Mouse (Mus musculus) megakaryocyte, adult 5-6 weeks (primary cell): ENCODE measurements around the gene Nrgn. TPM values are rescaled to one million over a fixed set of nuclear protein-coding genes. Genes with fewer than 3 reads are reported as not detected.

Experiments
- ATAC-seq: 2 replicates; pipeline ENCODE4 v1.8.0; 2016; ENCODE audit warnings: mild to moderate bottlenecking, inconsistent platforms; ENCODE audit not compliant: poor library complexity, severe bottlenecking
- total RNA-seq, 2 experiments: library from RNA; stranded (forward) in 1 of 2; stranded (reverse) in 1 of 2; fragments of 153-499, 151-499 nt in 1 of 2; fragments of 221-1000, 200-1000 nt in 1 of 2; gene quantifications; 2 replicates each; pipeline versions ENCODE4 v1.2.3 to v1.2.4; 2015 to 2017

Nrgn gene
- total RNA-seq, 2 experiments from 2014 or later, result 0.25 TPM; not detected in 1

GRCm38 (mm10) chr9:37554838-37555748 lies 2.4 kb upstream of the Nrgn start, which contains the start of gene Siae:
Gene Siae, plus strand, starts transcription at chr9:37555698.
- no peak for ATAC-seq

GRCm38 (mm10) chr9:37554279-37554678 lies 1.6 kb upstream of the Nrgn start:
- ATAC-seq, result peak; percentile 34

DNA sequence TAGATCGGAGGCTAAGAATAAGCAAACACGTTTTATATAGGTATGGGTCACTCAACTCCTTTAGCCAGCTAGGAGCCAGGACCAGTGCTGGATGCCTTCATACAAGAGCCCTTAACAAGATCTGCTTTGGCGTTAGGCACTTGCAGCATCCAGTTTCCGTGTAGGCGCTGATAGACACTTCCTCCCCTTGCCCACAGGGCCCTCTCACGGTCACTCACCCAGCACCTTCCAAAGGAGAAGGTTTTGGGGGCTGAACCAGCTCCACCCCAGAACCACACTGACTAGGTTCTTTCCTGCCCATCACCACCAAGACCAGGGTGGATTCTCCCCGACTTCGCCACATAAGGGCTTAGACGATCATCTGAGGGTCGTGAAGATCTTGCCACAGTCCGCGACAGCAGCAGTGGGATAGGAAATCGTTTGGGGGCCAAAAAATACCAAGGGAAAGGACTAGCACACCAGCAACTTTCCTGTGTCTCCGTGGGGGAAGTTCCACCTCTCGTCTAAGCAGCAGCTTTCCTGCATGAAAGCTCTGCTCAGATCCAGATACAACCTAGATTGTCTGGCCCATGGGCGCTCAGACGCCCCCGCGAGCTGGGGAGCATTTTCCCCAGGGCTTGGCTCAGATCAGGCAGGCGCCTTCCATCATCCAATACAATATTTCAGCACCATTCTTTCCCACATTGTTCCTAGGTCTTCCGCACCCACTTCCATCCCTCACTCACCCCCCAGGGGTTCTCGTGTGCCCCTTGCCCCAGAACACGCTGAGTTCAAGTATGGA lies 763 bp downstream of the Nrgn start:
- peak; percentile 34 for ATAC-seq

DNA sequence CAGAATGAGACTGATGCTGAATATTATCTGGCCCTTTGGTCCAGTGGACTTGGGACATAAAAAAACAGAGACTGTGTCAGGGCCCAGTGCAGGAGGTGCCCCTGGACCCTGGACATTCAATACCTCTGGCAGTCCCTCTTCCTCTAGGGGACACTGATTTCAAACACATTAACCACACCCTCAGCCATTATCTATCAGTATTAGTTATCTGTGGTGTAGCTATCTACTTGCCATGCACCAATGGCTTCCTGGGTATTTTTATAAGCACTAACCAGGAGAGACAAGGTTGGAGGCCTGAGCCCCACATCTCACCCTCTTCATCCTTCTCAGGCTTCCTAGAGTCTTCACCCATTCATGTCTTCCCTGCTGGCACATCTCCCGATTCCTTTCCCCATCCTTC lies 2.3 kb downstream of the Nrgn start:
- no peak for ATAC-seq

GRCm38 (mm10) chr9:37546889-37547288 lies 5.8 kb downstream of the Nrgn start:
- ATAC-seq, result no peak

DNA sequence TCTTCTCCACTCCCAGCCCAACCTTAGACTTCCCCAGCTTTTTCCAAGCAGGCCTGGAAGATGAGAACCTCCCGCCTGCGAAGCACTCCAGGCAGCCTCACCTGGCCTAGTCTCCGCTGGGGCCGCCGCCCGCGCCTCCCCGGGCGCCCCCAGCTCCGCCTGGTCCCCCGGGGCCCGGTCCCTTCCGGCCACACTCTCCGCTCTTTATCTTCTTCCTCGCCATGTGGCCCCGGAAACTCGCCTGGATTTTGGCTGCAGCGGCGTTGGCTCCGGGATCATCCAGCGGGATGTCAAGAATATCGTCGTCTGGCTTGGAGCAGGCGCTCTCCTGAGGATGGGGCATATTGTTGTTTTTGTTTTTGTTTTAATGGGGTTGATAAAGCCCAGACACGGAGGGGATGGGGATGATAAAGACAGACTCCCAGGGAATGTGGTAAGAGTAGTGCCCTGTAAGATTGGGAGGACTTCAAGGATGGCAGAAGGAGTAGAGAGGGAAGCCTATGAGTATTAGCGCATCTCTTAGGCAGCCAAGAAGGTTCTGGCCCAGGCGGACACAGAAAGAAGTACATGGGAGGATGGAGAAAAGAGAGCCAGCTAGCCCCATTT lies 6.8 kb downstream of the Nrgn start:
- no peak for ATAC-seq

GRCm38 (mm10) chr9:37545166-37545610 lies 7.5 kb downstream of the Nrgn start:
- ATAC-seq, result no peak

GRCm38 (mm10) chr9:37544447-37545165 lies 8.1 kb downstream of the Nrgn start:
- peak; percentile 71 for ATAC-seq

DNA sequence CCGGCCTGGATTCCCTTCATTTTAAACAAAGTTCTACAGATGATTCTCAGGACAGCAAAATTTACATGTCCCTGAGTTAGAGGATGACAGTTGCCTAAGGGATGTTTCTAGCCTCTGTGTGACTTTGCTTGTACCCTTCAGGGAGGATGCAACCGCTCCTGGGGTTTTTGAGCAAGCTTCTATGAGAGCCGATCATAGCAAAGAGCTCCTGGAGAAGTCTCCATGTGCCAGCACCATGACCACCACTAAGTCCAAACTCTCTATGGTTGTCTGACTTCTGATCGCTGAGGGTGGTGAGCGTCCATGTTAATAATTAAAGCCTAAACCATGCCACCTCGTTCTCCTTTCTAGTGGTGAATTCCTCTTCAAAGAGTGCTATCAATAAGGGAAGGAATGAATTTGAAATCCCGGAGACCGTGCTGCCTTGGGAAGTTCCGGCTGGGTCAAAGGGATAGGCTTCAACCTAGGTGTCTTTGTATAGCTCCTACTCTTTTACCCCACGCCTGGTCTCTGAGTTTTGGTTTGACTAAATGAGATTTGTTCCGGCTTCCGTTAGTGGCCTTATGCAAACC lies 8.7 kb downstream of the Nrgn start:
- ATAC-seq, result no peak

DNA sequence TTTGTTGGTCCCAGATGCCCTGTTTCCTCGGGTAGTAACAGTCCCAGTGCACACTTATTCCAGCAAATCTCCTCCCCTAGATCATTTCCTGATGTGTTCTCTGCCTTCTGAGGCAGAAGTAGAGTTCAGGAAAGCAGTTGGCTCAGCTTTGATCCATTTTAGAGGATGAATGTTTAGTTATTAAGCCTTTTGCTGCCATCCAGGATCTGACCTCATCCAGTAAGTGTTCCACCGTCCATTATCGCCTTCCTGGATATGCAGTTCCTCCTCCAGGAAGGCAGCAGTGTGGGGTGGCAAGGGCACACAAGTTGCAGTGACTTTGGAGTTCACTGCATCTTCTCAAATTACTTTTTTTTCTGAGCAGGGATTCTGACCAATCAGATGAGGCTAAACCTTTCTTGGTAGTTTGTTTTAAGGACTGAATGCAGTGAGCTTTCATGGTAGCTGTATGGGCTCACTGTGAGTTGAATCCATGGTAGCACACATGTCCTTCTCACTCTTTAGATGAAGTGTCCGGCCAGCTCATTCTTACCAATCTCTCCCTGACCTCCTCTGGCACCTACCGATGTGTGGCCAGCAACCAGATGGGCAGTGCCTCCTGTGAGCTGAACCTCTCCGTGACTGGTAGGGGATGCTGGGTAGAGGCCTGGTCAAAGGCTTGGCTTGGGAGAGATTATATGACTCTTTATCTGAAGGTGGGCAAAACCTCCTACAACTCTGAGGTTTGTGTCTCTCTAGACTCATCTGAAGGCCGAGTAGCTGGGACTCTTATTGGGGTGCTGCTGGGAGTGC lies 10.7 kb downstream of the Nrgn start:
- ATAC-seq, result no peak

- ATAC-seq, result no peak
Measured at GRCm38 (mm10) chr9:37540701-37541575, 11.8 kb downstream of the Nrgn start.

GRCm38 (mm10) chr9:37540226-37540625 lies 12.5 kb downstream of the Nrgn start:
- no peak for ATAC-seq

DNA sequence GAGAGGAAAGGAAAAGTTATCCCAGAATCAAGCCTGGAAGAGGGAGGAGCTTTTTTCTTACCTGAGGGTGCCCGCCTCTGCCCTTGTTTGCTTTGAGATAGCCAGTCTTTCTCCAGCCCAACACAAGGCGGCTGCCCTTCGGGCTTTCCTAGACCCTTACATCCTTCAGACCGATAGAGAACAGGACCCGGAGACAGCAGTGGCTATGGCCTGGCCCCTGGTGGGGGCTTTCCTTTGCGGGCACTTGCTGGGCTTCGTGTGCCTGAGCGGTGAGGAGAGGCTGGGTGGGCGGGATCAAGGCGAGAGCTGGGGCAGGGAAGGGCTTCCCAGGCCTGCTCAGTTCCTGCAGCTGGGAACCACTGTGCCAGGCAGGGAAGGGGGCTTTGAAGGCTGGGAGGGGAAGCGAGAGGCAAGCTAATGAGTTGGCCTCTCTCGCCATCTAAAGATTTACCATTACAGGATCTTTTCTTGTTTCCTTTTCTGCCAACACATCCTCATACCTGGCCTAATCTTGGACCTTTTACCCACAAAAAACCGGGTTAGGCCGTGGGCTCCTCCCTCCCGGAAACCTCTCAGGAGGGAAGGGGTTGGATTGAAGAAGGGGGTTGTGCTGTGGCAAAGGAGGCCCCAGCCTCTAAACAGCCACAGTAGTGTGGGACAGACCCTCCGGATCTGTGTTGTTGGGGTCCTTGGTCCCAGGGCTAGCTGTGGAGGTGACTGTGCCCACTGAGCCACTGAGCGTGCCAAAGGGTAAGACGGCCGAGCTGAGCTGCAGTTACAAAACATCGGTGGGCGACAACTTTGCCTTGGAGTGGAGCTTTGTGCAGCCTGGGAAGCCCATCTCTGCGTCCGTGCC lies 13.3 kb downstream of the Nrgn start, which contains the start of gene Vsig2:
TSS of gene Vsig2 (plus strand) at position 86 of the 856 bp plus-strand sequence.
- no peak for ATAC-seq

DNA sequence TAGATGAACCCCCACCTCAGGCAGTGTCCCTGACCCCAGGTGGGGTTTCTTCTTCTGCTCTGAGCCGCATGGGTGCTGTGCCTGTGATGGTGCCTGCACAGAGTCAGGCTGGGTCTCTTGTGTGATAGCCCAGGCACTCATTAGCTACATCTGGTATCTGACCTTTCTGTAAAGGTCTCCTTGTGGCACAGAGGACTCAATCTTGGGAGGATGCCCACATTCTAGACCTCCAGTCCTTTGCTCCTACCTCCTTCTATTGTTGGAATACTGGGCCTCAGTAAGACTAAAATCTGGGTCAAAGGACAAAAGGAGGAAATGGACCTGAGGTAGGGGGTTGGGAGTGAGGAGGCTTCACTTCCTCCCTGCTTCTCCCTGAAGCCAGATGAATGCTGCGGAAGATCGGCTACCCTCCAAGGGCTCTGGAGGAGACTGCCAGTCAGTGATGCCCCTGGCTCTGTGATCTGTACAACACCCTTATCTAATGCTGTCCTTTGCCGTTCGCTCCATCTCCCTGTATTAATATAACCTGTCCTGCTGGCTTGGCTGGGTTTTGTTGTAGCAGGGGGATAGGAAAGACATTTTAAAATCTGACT lies 14.9 kb downstream of the Nrgn start:
- no peak for ATAC-seq

DNA sequence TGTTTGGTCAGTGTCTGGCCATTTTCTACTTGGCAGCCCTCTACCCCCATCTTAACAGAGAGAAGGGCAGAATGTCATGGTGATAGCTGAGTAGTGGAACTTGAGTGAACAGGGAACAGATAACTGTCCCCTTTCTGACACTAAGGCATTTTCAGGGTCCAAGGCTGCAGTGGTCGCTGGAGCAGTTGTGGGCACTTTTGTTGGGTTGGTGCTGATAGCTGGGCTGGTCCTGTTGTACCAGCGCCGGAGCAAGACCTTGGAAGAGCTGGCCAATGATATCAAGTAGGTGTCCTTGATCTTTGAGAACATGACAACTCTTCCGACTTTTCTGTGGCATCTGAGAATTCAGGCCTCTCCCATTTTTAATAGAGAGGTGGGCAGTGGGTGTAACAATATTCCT lies 15.9 kb downstream of the Nrgn start:
- ATAC-seq, result no peak

- ATAC-seq, result 0 out of 2 replicates have a peak, but pooled peaks have one; percentile 13
Measured at GRCm38 (mm10) chr9:37530888-37531705, 21.6 kb downstream of the Nrgn start.
